Mouse (Mus musculus) embryonic fibroblast, embryonic 13.5 days (primary cell): ENCODE data around the gene Myoc.

Experiments used
- CTCF ChIP-seq: IDR thresholded peaks from 2 replicates; pipeline ENCODE4 v1.5.1; 2011; ENCODE audit warnings: mild to moderate bottlenecking, control low read depth, low read length, moderate library complexity, borderline replicate concordance; ENCODE audit not compliant: insufficient read depth
- POLR2A ChIP-seq: IDR thresholded peaks from 2 replicates; pipeline ENCODE4 v1.6.1; 2011; ENCODE audit warnings: low read depth, mild to moderate bottlenecking, control low read depth, low read length, moderate library complexity

DNA sequence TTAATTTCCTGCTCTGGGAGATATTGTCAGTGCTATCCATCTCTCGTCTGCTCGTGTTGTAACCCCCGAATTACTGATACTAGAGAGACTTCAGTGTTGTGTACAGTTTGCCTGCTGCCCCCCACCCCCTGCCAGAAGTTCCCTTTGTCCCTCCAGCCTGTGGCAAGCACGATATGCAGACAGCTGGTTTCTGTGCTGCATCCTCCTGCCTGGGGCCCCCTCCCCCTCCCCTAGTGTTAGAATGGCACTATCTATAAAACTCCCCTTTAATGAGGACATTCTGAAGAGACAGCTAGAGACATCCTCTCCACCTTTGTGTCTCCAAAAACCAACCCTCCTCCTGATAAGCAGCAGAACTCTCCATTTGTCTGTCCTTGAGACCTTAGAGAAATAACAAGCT lies 15.1 kb upstream of the Myoc start:
- TF ChIP-seq CTCF (no peak), POLR2A (no peak)
